Mouse (Mus musculus): ENCODE results near the gene Onecut1.
A peak's percentile ranks its signal among the peaks of the same experiment; 100 is the strongest.

The Onecut1 gene

DNA sequence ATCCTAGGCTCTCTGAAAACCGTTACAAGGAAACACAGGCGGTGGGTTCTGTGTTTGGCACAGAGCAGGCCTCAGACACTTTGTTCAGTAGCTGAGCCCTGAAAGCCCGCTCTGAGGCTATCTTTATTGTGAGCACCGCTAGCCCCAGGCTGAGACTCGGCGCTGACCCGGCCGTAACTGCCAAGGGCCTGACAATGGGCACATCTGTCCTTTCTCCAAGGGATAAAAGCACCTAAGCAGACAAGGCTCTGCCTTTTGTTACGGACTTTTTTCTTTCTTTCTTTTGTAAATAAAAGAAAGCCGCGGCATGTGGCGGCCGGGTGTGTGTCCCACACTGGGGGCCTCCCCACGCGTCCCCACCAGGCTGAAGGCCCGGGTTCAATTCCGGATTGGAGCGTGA lies 1.3 kb upstream of the Onecut1 start:
- no peak for DNase-seq (ENCODE audit: low read depth, low spot score)

DNA sequence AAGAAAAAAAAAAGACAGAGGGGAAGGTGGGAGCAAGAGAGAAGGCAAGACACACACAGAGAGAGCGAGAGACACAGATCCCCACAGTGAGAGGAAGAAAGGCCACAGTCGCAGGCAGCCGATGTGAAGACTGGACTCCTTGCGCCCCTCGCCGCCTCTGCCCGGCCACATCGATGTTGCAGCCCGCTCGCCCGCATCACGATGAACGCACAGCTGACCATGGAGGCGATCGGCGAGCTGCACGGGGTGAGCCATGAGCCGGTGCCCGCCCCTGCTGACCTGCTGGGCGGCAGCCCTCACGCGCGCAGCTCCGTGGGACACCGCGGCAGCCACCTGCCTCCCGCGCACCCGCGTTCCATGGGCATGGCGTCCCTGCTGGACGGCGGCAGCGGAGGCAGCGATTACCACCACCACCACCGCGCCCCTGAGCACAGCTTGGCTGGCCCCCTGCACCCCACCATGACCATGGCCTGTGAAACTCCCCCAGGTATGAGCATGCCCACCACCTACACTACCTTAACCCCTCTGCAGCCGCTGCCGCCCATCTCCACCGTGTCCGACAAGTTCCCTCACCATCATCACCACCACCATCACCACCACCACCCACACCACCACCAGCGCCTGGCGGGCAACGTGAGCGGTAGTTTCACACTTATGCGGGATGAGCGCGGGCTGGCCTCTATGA lies 517 bp downstream of the Onecut1 start:
- no peak for DNase-seq (ENCODE audit: low read depth, low spot score)

DNA sequence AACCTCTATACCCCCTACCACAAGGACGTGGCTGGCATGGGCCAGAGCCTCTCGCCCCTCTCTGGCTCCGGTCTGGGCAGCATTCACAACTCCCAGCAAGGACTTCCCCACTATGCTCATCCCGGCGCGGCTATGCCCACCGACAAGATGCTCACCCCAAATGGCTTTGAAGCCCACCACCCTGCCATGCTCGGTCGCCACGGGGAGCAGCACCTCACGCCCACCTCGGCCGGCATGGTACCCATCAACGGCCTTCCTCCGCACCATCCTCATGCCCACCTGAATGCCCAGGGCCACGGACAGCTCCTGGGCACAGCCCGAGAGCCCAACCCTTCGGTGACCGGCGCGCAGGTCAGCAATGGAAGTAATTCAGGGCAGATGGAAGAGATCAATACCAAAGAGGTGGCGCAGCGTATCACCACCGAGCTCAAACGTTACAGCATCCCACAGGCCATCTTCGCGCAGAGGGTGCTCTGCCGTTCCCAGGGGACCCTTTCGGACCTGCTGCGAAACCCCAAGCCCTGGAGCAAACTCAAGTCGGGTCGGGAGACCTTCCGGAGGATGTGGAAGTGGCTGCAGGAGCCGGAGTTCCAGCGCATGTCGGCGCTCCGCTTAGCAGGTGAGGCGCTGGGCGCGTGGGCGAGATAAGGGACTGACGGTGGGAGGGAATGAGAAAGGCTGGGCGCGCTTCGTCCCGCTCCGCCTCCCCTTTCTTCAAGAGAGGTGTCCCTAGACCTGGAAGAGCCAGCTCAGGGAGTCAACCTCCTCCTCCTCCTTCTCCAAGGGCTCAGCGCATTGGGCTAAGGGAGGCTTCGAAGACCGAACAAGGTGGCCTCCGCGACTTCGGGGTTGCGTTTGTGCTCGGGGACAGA lies 1.3 kb downstream of the Onecut1 start:
- DNase-seq (ENCODE audit: low read depth, low spot score): no peak

DNA sequence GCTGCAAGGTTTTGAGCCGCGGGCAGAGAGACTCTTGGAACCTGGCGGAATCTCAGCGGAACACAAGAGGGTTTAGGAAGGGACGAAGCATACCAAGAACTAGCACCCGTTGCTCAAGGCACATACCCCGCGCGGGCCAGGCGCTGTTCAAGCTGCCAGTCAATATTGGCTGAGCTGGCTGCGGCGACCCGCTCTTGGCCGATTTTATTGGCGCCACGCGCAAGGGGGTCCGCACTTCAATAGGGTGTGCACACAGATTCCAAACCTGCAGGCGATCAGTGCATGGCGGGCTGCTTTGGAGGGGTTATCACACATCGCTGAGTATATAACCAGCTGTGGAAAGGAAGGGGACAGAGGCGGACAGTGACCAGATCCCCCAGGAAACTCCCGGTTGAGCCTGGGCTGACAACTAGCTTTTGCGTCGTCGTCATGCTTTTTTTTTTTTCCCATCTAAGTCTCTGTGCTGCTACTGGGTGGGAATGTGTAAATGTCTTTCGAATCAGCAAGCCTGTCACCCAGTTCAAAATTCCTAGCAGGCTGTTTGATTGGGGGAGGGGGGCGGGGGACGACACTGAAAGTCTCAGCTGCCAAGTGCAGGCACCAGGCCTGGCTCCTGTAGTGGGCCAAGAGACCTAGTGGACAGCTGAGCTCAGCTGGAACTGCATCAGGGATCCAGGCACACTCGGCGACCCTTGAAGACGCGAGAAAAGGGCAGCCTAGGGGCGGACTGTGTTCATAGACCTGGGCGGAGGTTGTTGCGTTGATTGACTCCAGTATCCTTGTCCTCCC lies 2.1 kb downstream of the Onecut1 start:
- DNase-seq (ENCODE audit: low read depth, low spot score): no peak

DNA sequence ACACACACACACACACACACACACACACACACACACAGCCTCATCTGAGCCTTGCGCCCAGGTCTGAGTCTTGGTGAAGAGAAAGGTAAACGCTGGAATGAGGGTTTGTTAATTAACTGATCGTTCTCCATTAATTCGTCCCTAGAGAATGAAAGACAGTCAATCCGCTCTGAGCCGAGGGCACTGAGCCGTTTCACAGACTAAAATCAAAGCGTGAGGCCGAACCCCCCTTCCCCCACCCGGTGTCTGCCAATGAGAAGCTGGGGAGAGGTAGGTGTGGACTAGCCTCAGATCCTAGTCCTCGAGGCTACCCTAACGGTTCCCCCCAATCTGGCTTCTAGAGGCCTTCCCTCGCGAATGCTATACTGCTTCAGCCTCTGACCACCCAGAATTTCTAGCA lies 2.8 kb downstream of the Onecut1 start:
- DNase-seq (ENCODE audit: low read depth, low spot score): no peak

DNA sequence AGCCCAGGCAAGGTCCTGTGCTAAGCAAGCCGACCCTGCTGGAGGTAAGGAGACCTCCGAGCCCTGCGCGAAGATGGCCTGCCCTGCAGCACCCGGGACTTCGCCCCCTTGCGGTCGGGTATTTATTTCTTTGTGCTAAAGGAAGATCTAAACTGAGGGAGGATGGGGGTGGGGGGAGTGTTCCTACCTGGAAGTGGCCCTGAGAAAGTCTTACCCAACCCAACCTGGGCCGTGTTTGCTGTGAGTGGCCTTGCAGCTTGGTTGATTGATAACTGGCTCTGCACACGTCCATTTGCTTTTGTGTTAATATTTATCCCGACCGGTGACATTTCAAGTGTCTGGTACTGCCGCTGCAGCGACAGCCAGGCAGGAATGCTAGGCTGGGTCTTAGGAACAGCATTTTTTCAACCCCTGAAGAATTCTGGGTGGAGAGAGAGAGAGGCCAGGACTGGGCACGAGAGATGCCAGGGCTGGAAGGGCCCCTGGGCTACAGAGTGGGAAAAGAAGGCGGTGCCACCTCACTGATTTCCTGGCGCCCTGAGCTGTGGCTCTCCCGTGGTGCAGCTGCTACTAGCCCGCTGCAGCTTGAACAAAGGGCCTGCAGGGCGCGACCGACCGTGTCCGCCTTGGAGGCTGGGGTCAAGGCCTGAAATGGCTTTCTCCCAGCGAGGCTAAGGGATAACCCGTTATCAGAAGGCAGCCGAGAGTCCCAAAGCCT lies 5.0 kb downstream of the Onecut1 start:
- DNase-seq (ENCODE audit: low read depth, low spot score): no peak

DNA sequence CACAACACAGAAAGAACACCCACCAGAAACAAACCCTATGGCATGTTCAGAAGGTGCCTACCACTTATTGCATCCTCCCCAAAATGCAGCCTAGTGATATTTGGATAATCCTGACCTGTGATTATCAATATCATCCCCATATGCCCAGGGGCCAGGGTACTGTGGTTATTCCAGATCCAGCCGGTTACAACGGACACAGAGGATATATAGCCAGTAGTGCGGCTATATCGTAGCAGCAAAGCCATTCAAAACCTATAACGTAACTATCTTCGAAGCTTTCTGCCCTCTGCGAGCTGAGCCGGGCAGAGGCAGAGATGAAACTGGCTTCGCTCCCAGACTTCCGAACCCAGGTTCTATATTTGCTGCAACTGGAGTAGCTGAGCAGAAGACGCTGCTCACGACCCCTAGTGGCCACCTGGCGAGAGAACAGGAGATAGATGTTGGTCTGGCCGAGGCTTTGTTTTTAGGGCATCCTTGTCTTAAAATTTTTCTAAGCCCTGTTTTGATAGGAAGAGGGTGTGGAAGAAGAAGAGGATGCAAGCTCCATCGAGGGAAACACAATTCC lies 6.0 kb downstream of the Onecut1 start:
- DNase-seq (ENCODE audit: low read depth, low spot score): no peak

DNA sequence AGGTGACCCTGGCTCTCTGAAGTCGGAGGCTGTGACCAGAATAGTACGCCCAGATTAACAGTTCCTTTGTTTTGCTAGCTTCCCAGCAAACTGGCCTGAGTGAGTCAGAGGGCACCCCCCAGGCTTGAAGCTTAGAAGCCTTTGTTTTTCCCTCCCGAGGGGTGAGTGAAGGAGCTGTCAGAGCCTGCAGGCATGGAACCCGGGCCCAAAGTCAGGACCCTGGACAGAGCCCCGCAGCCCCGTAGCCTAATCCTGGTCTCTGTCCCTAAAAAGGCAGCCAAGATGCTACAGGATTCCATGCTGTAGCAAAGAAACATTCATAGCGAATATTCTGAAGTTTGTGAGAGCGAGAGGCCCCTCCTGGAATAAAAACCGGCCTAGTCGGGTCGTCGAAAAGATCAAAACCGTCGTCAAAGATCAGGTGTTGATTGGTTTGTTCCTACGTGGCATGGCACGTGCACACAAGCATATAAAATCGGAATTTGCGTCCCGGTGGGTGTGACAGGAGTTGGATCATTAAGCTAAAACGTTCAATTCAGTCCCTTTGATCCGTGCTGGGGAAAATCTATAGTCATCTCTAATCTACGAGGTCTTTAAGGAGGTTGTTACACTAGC lies 6.7 kb downstream of the Onecut1 start:
- peak; percentile 61 for DNase-seq (ENCODE audit: low read depth, low spot score)

DNA sequence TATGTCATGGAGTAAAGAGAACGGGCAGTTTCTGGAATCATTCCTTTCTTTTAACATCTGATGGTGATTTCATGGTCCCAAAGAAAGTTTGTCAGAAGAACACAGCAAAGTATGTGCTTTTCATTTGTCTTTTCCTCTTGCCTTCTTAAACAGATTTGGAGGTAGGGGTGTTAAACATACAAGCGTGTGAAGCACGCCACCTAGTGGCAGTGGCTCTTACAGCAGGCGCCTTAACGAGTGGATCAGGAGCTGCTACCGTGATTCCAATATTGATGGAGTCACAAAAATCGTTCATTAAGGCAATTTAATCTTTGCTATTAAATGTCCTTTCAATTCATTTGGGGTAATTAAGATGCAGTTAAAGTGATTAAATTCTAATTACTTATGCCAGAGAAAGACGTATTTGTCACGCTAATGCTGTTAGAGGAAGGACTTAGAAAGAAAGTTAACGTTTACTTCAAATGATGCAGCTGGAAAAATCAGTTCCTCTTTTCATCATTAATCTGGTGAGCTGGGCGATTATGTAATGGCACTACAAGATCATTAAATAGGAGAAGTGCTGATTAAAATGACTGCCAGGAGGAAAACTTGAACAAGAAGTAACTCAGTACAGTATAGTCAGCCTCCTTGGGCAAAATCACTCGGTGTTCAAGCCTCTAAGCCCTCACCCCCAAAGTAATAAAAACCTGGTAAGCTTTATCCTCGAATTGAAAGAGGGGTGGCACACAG lies 9.4 kb downstream of the Onecut1 start:
- peak; percentile 80 for DNase-seq (ENCODE audit: low read depth, low spot score)

DNA sequence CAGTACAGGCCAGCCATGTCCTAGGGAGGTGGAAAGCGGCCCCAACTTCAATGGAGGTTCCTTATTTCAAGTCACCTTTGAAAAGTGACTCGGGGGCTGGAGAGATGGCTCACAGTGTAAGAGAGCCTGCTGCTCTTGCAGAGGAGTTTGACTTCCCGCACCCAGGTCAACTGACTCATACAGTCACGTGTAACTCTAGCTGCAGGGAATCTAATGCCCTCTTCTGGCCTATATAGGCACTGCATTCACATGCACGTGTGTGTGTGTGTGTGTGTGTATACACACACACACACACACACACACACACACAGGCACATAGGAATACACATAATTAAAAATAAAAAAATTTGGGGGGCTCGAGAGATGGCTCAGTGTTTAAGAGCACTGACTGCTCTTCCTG lies 14.6 kb downstream of the Onecut1 start:
- no peak for DNase-seq (ENCODE audit: low read depth, low spot score)

DNA sequence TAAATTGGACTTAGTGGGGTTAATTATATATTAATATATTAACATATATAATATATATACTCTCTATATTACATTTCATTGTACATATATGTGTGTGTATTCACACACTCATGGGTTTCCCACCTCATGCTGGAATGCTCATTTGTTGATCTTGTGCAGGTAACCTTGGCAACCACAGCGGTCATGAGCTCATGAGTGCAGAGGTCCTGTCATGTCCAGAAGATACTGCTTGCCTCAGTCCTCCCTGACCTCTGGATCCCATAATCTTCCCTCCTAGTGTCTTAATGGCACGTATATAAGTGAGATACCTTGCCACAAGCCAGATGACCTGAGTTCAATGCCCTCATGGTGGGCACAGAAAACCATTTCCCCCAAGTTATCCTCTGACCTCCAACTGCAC lies 16.0 kb downstream of the Onecut1 start:
- DNase-seq (ENCODE audit: low read depth, low spot score): no peak

DNA sequence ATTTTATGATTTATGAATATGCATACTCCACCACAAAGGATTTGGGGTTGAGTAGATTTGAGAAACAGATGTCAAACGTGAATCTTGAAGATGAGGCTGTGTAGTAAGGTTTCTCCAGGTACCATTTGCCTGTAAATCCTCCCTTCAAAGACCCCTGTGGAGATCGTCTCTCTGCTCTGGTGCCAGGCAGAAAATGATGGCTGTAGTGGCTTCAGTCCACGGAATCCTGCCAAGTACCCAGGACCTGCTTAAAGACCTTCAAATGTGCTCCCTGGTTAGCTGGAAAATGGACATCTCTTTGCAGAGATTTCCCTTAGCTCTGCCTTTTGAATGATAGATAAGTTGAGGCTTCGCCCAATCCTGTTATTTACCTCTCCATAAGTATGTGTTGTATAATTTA lies 26.1 kb downstream of the Onecut1 start:
- DNase-seq (ENCODE audit: low read depth, low spot score): no peak

DNA sequence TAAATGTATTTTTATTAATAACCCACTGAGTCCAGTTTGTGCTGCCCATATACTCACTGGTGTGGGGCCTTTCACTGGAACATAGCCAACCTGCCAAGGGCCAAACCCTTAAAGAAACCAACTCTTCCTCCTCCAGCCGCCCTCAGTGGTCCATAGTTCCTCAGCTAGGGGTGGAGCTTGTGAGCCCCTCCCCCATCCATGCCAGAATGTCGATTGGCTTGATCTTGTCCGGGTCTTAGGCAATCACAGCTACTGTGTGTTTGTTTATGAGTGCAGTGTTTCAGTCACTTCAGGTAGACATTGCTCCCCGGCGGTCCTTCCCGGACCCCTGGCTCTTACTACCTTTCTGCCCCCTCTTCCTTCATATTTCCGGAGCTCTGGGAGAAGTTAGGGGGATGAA lies 35.0 kb downstream of the Onecut1 start:
- DNase-seq (ENCODE audit: low read depth, low spot score): no peak

DNA sequence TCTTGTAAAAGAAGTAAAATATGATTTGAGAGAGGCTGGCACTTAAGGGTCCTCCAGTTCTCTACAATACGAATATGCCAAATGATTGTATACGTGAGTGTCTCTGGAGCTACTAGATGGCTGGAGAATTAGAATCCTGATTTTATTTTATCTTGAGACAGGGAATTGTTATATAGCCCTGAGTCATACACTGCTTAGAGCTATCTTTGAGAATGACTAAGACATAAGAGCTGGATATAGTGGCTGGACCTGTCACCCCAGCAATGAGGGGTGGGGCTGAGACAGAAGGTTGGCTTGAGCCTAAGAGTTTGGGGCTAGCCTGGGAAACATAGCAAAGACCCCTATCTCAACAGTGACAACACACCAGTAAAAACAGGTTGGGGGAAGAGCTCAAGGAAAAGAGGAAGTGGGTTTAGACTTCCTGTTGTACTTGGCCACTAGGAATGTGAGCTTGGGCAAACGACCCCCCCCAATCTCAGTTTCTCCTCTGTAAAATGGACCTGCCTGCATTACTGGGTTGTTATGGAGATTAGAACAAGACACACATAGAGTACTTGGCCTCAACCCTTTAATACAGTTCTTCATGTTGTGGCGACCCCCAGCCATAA lies 35.8 kb downstream of the Onecut1 start:
- no peak for DNase-seq (ENCODE audit: low read depth, low spot score)

DNA sequence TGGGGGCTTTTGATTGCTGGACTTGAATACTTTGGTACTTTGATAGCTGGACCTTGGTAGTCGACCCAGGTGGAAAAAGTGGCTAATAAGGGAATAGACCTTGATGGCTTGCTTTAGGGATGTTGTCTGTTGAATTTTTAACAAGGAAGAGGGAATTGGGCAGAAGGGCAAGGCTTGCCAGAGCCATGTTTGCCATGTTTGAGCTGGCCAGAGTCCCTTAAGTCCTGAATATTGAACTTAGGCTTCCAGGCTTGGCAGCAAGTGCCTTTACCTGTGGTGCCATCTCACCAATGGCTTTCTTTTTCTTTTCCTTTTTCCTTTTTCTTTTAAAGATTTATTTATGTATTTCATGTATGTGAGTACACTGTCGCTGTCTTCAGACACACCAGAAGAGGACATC lies 38.4 kb downstream of the Onecut1 start:
- DNase-seq (ENCODE audit: low read depth, low spot score): no peak

DNA sequence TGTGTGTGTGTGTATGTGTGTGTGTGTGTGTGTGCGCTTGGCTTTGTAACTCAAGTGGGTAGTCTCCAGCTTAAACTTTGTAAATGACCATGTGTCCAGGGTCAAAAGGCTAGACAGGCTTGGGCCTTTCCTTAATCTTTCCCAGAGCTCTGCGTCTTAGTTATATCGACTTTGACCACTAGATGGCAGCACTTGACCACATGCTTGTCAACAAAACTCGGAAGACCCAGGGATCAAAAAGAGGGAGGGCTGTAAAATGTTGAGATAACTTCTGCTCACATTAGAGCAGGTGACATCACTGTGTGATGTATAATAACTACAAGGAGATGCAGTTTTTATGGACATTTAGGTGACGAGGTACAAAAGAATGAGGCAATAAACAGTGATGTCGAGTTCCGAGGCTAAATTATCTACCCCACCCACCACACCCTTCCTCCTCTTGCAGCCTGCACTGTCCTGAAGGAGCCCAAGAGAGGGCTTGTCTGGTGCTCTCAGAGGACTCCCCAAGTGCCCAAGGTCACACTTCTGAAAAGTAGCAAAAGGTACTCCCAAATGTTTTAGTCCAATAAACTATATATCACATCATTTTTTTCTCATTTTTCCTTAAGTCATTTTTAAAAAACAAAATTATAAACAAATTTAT lies 43.3 kb downstream of the Onecut1 start:
- peak; percentile 80 for DNase-seq (ENCODE audit: low read depth, low spot score)

DNA sequence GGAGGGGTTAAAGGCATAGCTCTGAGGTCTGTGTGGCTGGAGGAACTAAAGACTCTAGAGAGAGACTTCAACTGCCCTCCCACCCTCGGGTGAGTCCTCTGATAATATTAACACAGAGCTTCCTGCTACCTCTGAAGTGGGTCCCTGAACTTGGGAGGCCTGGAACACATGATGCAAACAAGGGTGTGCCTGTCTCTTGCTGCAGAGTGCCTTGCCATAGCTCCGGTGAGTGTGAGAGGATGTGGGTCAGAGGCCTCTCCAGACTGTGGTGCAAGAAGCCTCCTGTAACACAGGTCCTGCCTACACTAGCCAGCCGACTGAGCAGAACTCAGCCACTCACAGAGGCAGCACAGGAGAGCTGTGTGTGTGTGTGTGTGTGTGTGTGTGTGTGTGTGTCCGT lies 45.2 kb downstream of the Onecut1 start:
- no peak for DNase-seq (ENCODE audit: low read depth, low spot score)

DNA sequence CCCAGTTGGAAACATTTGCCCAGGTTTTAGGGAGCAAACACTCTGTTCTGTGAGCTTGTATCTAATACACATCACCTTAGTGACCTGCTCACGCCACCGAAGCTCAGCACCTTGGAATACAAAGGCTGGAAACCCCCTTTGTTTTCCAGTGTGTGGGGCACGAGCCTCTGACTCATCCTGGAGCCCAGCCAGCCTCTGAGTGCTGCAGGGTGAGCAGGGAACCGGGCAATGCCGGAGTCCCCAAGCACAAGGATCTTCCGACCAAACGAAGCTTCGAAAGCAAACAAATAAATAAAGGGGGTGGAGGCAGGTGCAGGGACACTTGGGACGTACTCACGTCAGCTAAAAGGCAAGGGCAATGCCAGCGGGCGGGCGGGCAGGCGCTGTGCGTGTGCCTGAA lies 47.5 kb downstream of the Onecut1 start:
- DNase-seq (ENCODE audit: low read depth, low spot score): no peak

DNA sequence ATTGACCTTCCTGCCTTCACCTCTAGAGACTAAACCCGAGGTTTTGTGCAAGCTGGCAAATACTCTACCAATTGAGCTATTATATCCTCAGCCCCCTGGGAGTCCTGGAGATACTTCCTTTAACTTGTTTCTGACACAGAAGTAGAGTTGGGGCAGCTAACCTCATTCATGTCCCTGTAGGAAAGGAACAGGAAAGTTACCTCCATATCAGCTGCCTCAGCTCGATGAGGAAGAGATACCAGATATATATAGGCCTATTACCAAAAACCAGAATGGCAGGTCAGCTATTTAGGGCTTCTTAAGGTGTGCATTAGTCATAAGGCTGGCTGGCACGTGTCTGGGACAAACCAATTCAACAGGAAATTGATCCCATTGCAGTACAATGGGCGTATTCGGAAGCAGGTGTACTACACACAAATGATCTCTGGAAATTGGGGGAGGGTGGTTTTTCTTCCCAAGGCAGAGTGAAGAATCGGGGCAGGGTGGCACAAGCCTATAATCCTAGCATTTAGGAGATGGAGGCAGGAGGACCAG lies 48.6 kb downstream of the Onecut1 start:
- DNase-seq (ENCODE audit: low read depth, low spot score): no peak

All from forelimb bud, embryonic 11.5 days (tissue).